Comparison of ENCODE assay signal across 9 mouse cellular contexts in genomic region chr12:7778056-7778440, GRCm38 (mm10).
A peak's percentile ranks its signal among the peaks of the same experiment; 100 is the strongest.
DNase-seq lines count a peak whose midpoint lies in the region; ATAC-seq and TF ChIP-seq lines count a peak whose summit lies in the region.
"Had no signal": no experiment of that assay in that cellular context is flagged by ENCODE, and none has a peak within 500 bp of the region (broad histone marks: within the 10 kb centered on the region; RNA-seq: fewer than 3 reads in every experiment).

No protein-coding gene starts in this region.

- H3K36me3 ChIP-seq in forebrain, embryonic 14.5 days (ENCODE audit: control insufficient read depth, insufficient read depth, low read length) = no peaks in the 10 kb centered on the region
- H3K36me3 ChIP-seq in forebrain, postnatal 0 days (ENCODE audit: insufficient read depth) = no peaks in the 10 kb centered on the region
- no peaks in the 10 kb centered on the region for H3K36me3 ChIP-seq in midbrain, embryonic 14.5 days (ENCODE audit: control insufficient read depth, insufficient read depth, low read length)
- H3K36me3 ChIP-seq in midbrain, embryonic 15.5 days (replicated peaks) = no peaks in the 10 kb centered on the region
- no peaks in the 10 kb centered on the region for H3K36me3 ChIP-seq in heart, postnatal 0 days (replicated peaks; ENCODE audit: control insufficient read depth, insufficient read depth, low read length)
- H3K36me3 ChIP-seq: limb, embryonic 15.5 days had no signal

- H3K27me3 ChIP-seq in forebrain, embryonic 14.5 days (replicated peaks; ENCODE audit: control insufficient read depth, insufficient read depth, low read length) = no peaks in the 10 kb centered on the region
- H3K27me3 ChIP-seq in forebrain, postnatal 0 days (ENCODE audit: insufficient read depth, low read length) = no peaks in the 10 kb centered on the region
- no peaks in the 10 kb centered on the region for H3K27me3 ChIP-seq in midbrain, embryonic 14.5 days (ENCODE audit: control insufficient read depth, insufficient read depth, low read length)
- H3K27me3 ChIP-seq in midbrain, embryonic 15.5 days (replicated peaks) = no peaks in the 10 kb centered on the region
- H3K27me3 ChIP-seq in heart, postnatal 0 days (ENCODE audit: control insufficient read depth, insufficient read depth, low read length) = no peaks in the 10 kb centered on the region
- H3K27me3 ChIP-seq: limb, embryonic 15.5 days had no signal

- no peak overlapping the region for H3K9ac ChIP-seq in forebrain, embryonic 14.5 days (ENCODE audit: low read length)
- H3K9ac ChIP-seq in forebrain, postnatal 0 days = no peak overlapping the region
- no peak overlapping the region for H3K9ac ChIP-seq in midbrain, embryonic 14.5 days (replicated peaks; ENCODE audit: low read length)
- H3K9ac ChIP-seq in midbrain, embryonic 15.5 days = no peak overlapping the region
- no peak overlapping the region for H3K9ac ChIP-seq in heart, postnatal 0 days (replicated peaks; ENCODE audit: low read depth, low read length)
- H3K9ac ChIP-seq: limb, embryonic 15.5 days had no signal

- WGBS in forebrain, embryonic 14.5 days = 59% methylated on average over 6 of the region's 6 CpGs
- 52% methylated on average over 6 of the region's 6 CpGs for WGBS in forebrain, postnatal 0 days
- 61% methylated on average over 6 of the region's 6 CpGs for WGBS in midbrain, embryonic 14.5 days
- WGBS in midbrain, embryonic 15.5 days = 55% methylated on average over 6 of the region's 6 CpGs
- WGBS in heart, postnatal 0 days = 44% methylated on average over 6 of the region's 6 CpGs

- H3K27ac ChIP-seq in forebrain, embryonic 14.5 days (ENCODE audit: low read depth, low read length) = no peak overlapping the region
- H3K27ac ChIP-seq in forebrain, postnatal 0 days (ENCODE audit: low read depth, low read length) = no peak overlapping the region
- H3K27ac ChIP-seq in midbrain, embryonic 14.5 days (replicated peaks; ENCODE audit: low read depth, low read length) = no peak overlapping the region
- no peak overlapping the region for H3K27ac ChIP-seq in midbrain, embryonic 15.5 days
- no peak overlapping the region for H3K27ac ChIP-seq in heart, postnatal 0 days (ENCODE audit: low read depth)
- H3K27ac ChIP-seq: limb, embryonic 15.5 days had no signal

- no peaks in the 10 kb centered on the region; the same call in 1 of the 2 replicates for H3K4me1 ChIP-seq in forebrain, embryonic 14.5 days (ENCODE audit: control insufficient read depth, insufficient read depth, low read length)
- no peaks in the 10 kb centered on the region for H3K4me1 ChIP-seq in forebrain, postnatal 0 days (ENCODE audit: insufficient read depth)
- 0 out of 2 replicates have a peak, but pooled peaks cover 3% of the 10 kb centered on the region for H3K4me1 ChIP-seq in midbrain, embryonic 14.5 days (ENCODE audit: control insufficient read depth, insufficient read depth, low read length)
- no peaks in the 10 kb centered on the region for H3K4me1 ChIP-seq in midbrain, embryonic 15.5 days
- no peaks in the 10 kb centered on the region for H3K4me1 ChIP-seq in heart, postnatal 0 days (ENCODE audit: control insufficient read depth, insufficient read depth)
- H3K4me1 ChIP-seq: limb, embryonic 15.5 days had no signal

- no peak for DNase-seq in forebrain, embryonic 14.5 days (ENCODE audit: low spot score)
- no peak for DNase-seq in forebrain, postnatal 0 days
- DNase-seq in midbrain, embryonic 14.5 days = peak; percentile 30
- DNase-seq in heart, postnatal 0 days (ENCODE audit: low spot score) = no peak
- no peak for DNase-seq in left cerebral cortex, adult 8-10 months (ENCODE audit: low spot score in 2 of 2)

- H3K9me3 ChIP-seq in forebrain, embryonic 14.5 days (replicated peaks; ENCODE audit: control insufficient read depth, low read length) = no peaks in the 10 kb centered on the region
- H3K9me3 ChIP-seq in forebrain, postnatal 0 days (ENCODE audit: low read length) = no peaks in the 10 kb centered on the region
- no peaks in the 10 kb centered on the region for H3K9me3 ChIP-seq in midbrain, embryonic 14.5 days (ENCODE audit: control insufficient read depth, low read length)
- no peaks in the 10 kb centered on the region for H3K9me3 ChIP-seq in midbrain, embryonic 15.5 days
- H3K9me3 ChIP-seq in heart, postnatal 0 days (replicated peaks; ENCODE audit: control insufficient read depth, low read length) = no peaks in the 10 kb centered on the region
- H3K9me3 ChIP-seq: limb, embryonic 15.5 days had no signal

- no peak overlapping the region for H3K4me2 ChIP-seq in forebrain, embryonic 14.5 days (ENCODE audit: low read length)
- H3K4me2 ChIP-seq in forebrain, postnatal 0 days (ENCODE audit: low read depth) = no peak overlapping the region
- H3K4me2 ChIP-seq in midbrain, embryonic 14.5 days (ENCODE audit: low read length) = no peak overlapping the region
- H3K4me2 ChIP-seq in midbrain, embryonic 15.5 days = no peak overlapping the region
- H3K4me2 ChIP-seq in heart, postnatal 0 days (ENCODE audit: low read depth, low read length) = no peak overlapping the region
- H3K4me2 ChIP-seq: limb, embryonic 15.5 days had no signal

- no peak for TF ChIP-seq EP300 in heart, postnatal 0 days (IDR thresholded peaks at IDR 0.05; ENCODE audit: low read depth)

- peak; percentile 22; the same call in 1 of the 2 replicates for ATAC-seq in forebrain, embryonic 14.5 days
- ATAC-seq in forebrain, postnatal 0 days = no peak
- ATAC-seq in midbrain, embryonic 14.5 days (ENCODE audit: low FRiP score, low TSS enrichment) = no peak
- ATAC-seq in midbrain, embryonic 15.5 days (replicated peaks) = no peak
- ATAC-seq in heart, postnatal 0 days (ENCODE audit: insufficient read depth, low read depth) = no peak
- peak; percentile 52 for ATAC-seq in megakaryocyte progenitor cell, adult 5-6 weeks (replicated peaks; ENCODE audit: poor library complexity)
- no peak for ATAC-seq in erythroid progenitor cell, adult 5-6 weeks (replicated peaks; ENCODE audit: low FRiP score, poor library complexity, severe bottlenecking)

- no peak overlapping the region for H3K4me3 ChIP-seq in forebrain, embryonic 14.5 days (ENCODE audit: low read depth, low read length)
- no peak overlapping the region for H3K4me3 ChIP-seq in forebrain, postnatal 0 days (ENCODE audit: low read depth, low read length)
- no peak overlapping the region for H3K4me3 ChIP-seq in midbrain, embryonic 14.5 days (replicated peaks; ENCODE audit: low read depth, low read length)
- H3K4me3 ChIP-seq in midbrain, embryonic 15.5 days = no peak overlapping the region
- H3K4me3 ChIP-seq in heart, postnatal 0 days (ENCODE audit: low read depth, low read length) = no peak overlapping the region
- H3K4me3 ChIP-seq: limb, embryonic 15.5 days had no signal

- no peak for TF ChIP-seq CTCF in forebrain, postnatal 0 days (IDR thresholded peaks at IDR 0.05; ENCODE audit: low read depth)
- TF ChIP-seq CTCF in heart, postnatal 0 days (IDR thresholded peaks at IDR 0.05; ENCODE audit: low read depth) = peak; percentile 7; the same call in 1 of the 2 replicates

Comparison
In these comparisons a context has a peak if more than half of its experiments do, and no peak if none do; other contexts are left out.
1. ATAC-seq: peak in forebrain, embryonic 14.5 days (single experiment) and megakaryocyte progenitor cell, adult 5-6 weeks (single experiment); none in forebrain, postnatal 0 days (single experiment), midbrain, embryonic 14.5 days (single experiment), midbrain, embryonic 15.5 days (single experiment), heart, postnatal 0 days (single experiment) and erythroid progenitor cell, adult 5-6 weeks (single experiment).